Mouse (Mus musculus) limb, embryonic 15.5 days (tissue): ENCODE data around the gene Gm8126. TPM values are rescaled to one million over a fixed set of nuclear protein-coding genes. Genes with fewer than 3 reads are reported as not detected.
"Not testable (repeated sequence)": the region's sequence is repeated elsewhere in the genome, so short reads cannot be mapped to it uniquely, and the experiment has no call there.

Source experiments
- ATAC-seq: fragments of 200-750 bp; cut with Nextera tagmentation; 2 replicates; pipeline ENCODE4 v1.8.0; 2017; ENCODE audit warnings: low read depth, moderate TSS enrichment; ENCODE audit not compliant: insufficient number of reproducible peaks, low FRiP score, low TSS enrichment
- H3K27ac ChIP-seq: fragments of 300-500 bp; sonication (generic); 2 replicates; pipeline ENCODE4 v1.5.1; 2015; ENCODE audit warnings: moderate library complexity, mild to moderate bottlenecking, inconsistent platforms
- H3K27me3 ChIP-seq: fragments of 300-500 bp; sonication (generic); 2 replicates; pipeline ENCODE4 v1.6.1; 2015; ENCODE audit warnings: inconsistent platforms
- H3K36me3 ChIP-seq: fragments of 300-500 bp; sonication (generic); 2 replicates; pipeline ENCODE4 v1.6.1; 2015; ENCODE audit warnings: inconsistent platforms
- H3K4me1 ChIP-seq: fragments of 300-500 bp; sonication (generic); 2 replicates; pipeline ENCODE4 v1.6.1; 2015; ENCODE audit warnings: inconsistent platforms
- H3K4me2 ChIP-seq: fragments of 300-500 bp; sonication (generic); 2 replicates; pipeline ENCODE4 v1.6.1; 2015; ENCODE audit warnings: mild to moderate bottlenecking, inconsistent platforms
- H3K4me3 ChIP-seq: fragments of 300-500 bp; sonication (generic); 2 replicates; pipeline ENCODE4 v1.5.1; 2015; ENCODE audit warnings: mild to moderate bottlenecking, inconsistent platforms
- H3K9ac ChIP-seq: fragments of 300-500 bp; sonication (generic); 2 replicates; pipeline ENCODE4 v1.6.1; 2015; ENCODE audit warnings: inconsistent platforms
- H3K9me3 ChIP-seq: fragments of 300-500 bp; sonication (generic); 2 replicates; pipeline ENCODE4 v1.6.1; 2016; ENCODE audit warnings: inconsistent platforms
- WGBS: fragments of 180-500 bp; shearing (Covaris S2); methylation state at CpG from one replicate; pipeline ENCODE4 v1.1.7; 2015; 5-methylcytosine and 5-hydroxymethylcytosine counted together
- polyA plus RNA-seq: library from polyadenylated mRNA; unstranded; fragments of >200 nt; fragmentation: Nextera tagmentation; extraction: Ambion mirVana; gene quantifications from 2 replicates; pipeline ENCODE4 v1.2.1, GENCODE M21; 2015

Gene Gm8126
- polyA plus RNA-seq, 1 experiment from 2014 or later, result not detected

DNA sequence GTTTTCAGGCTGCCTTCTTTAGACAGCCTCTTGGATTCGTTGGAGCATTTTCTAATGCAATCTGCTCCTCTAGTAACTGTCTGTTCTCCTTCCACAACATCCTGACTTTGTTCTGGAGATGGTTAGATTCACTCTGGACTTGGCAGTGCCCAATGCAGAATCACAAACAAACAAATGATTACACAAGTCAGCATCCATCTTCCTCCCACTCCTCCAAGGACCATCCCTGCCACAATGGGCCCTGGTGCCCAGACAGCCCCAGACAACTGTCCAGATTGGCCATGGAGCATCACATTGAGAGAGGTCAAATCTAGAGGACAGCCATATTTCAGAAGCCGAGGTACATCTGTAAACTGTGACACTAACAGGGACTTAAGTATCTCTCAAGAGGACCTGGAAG lies 19.0 kb downstream of the Gm8126 start:
- H3K27ac ChIP-seq, ATAC-seq, H3K4me3 ChIP-seq, H3K9me3 ChIP-seq, H3K4me2 ChIP-seq, H3K36me3 ChIP-seq, H3K9ac ChIP-seq, H3K27me3 ChIP-seq, H3K4me1 ChIP-seq: not testable (repeated sequence)
- 60% methylated on average over 2 of the region's 2 CpGs for WGBS

DNA sequence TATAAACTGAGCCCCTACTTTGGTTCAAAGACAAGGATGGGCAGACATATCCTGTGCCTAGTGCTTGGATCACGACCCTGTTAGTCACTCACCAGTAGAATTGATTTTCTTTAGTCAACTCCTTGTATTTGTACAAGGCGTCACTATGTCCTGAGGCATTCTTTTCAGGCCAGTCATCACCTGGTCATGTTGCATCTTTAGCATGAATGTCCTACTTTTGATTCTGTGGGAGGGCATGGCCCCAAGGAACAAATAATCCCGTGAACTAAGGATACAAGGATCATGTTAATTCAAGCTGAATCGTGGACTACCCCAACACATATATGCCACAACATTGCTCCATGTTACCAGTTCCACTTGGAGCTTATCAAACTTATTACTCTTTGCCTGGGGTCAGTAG lies 19.7 kb downstream of the Gm8126 start:
- H3K4me1 ChIP-seq, H3K9me3 ChIP-seq, H3K27ac ChIP-seq, H3K9ac ChIP-seq, ATAC-seq, H3K4me2 ChIP-seq, H3K27me3 ChIP-seq, H3K4me3 ChIP-seq, H3K36me3 ChIP-seq: not testable (repeated sequence)
- WGBS, result 71% methylated on average over 4 of the region's 4 CpGs

DNA sequence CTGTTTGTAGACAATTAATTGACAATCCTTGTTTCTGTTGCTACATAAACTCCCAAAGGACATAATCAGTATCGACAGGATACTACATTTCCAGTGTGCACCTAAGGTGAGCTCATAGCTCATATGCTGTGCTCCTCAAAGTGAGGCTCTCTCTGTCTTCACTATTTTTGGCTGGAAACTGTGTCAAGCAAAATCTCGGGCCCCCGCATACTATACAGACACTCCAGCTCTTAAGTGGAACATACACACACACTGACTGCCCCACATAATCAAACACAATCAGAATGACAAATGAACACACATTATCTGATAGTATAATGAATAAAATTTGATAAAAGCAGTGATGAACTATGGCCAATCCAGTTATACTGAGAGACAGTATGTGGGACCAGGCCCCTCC lies 20.2 kb downstream of the Gm8126 start:
- WGBS, result 82% methylated on average over 3 of the region's 3 CpGs
- H3K9ac ChIP-seq, ATAC-seq, H3K4me1 ChIP-seq, H3K4me3 ChIP-seq, H3K9me3 ChIP-seq, H3K27ac ChIP-seq, H3K36me3 ChIP-seq, H3K4me2 ChIP-seq, H3K27me3 ChIP-seq: not testable (repeated sequence)

DNA sequence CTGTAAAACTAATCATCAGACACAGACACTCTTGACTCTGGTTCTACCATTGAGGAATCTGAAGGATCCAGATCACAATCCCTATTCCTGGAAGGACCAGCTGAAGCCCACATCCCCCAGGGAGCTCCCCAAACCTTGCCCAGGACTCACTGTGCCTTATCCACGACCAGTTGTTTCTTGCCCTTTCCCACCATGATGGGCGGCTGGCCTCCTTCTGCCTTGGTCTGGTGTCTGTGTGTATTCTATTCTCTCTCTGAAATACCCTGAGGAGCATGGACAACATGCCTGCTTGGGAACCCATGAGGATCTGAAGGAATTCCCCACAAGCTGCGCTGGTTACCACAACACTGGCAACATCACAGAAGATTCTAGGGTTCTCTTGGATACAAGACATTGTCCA lies 35.1 kb downstream of the Gm8126 start, which contains the start of gene Gm8127:
Gene Gm8127, minus strand, starts transcription at position 330 of the 400 bp plus-strand sequence.
- 78% methylated on average over 3 of the region's 3 CpGs for WGBS
- not testable (repeated sequence) for H3K9ac ChIP-seq, H3K27ac ChIP-seq, H3K9me3 ChIP-seq, H3K36me3 ChIP-seq, H3K4me1 ChIP-seq, ATAC-seq, H3K4me2 ChIP-seq, H3K27me3 ChIP-seq, H3K4me3 ChIP-seq

Other genes with a start within 250 kb of the Gm8126 start
- not detected in 2 replicates for gene Gm10376, start 243.0 kb upstream of the Gm8126 start, polyA plus RNA-seq
- gene Gm8094, start 182.0 kb upstream of the Gm8126 start, polyA plus RNA-seq, result not detected in 2 replicates
- gene Gm8104, start 158.0 kb upstream of the Gm8126 start, polyA plus RNA-seq, result not detected in 2 replicates
- not detected in 2 replicates for gene Gm7233, start 78.8 kb upstream of the Gm8126 start, polyA plus RNA-seq
- gene Gm8122, start 23.3 kb upstream of the Gm8126 start, polyA plus RNA-seq, result not detected in 2 replicates
- gene Gm9732, start 16.4 kb downstream of the Gm8126 start, polyA plus RNA-seq, result not detected in 2 replicates
- gene Gm8127, start 35.2 kb downstream of the Gm8126 start, polyA plus RNA-seq, result not detected in 2 replicates
- gene 1700001F09Rik, start 89.2 kb downstream of the Gm8126 start, polyA plus RNA-seq, result not detected in 2 replicates
- gene Gm8138, start 157.7 kb downstream of the Gm8126 start, polyA plus RNA-seq, result not detected in 2 replicates